Mouse (Mus musculus) layer of hippocampus, adult 11-12 months (tissue): ENCODE data around the gene Fpr-rs7.

Experiments used
- DNase-seq: peaks from one replicate; pipeline ENCODE4 v3.0.0; 2022; ENCODE audit warnings: low spot score

Fpr-rs7 gene

DNA sequence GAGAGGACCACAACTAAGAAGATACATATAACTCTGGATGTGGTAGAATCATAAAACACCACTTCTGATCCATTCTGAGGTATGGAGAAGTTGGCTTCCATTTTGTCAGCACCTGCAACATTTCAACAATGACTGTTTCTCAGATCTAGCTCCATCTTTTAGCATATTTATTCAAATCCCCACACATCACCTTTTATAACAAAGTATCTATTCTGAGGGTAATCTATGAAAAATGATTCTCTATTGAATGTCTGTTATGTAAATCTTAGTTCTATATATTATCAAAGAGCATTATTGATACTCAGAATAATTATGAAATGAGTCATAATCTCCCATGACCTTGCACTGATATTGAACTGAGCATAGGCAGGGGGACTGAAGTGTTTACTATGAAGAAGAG, at the start of gene Fpr-rs7:
Fpr-rs7 (minus strand) TSS at position 101 of the 400 bp plus-strand sequence.
- DNase-seq, result no peak

DNA sequence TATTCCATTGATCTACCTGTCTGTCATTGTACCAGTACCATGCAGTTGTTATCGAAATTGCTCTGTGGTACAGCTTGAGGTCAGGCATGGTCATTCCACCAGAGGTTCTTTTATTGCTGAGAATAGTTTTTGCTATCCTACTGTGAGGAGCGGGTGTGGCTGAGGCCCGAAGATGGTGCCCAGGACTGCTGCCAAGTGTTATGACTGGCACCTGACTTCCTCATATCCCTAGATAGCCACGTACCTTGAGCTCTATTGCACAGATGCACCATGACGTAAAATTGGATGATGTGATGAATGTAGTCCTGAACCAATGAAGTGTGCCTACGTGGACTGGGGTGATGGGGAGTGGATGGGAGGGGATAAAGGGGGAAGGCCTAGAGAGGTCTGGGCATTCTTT, 39.9 kb downstream of the Fpr-rs7 start:
- DNase-seq, result no peak

DNA sequence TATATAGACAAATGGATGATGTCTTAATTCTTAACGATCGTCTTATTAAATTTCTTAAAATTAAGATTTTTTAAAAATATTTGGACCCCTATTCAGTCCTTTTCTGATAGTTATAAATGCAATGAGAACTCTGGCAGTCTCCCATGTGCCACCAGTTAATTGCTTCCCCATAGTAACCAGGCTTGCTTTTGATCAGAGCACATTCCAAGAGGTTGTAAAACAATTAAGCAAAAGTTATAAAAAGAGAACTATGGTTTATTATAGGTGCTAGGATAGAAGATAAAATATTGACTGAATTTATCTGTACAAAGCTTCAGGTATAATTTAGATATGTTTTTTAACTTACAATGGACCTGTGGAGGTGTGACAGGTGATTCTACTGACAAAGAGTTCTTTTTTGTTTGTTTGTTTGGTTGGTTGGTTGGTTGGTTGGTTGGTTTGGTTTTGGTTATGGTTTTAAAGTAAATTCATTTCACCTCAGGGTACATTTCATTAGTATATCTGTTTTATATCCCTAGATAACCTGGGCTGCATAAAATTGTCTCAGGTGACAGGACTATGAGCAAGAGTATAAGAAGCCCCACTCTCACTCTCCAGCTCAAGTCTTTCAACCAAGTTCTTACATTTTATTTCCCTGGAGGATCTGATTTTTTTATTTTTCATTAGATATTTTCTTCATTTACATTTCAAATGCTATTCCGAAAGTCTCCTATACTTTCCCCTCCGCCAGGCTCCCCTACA, 42.2 kb downstream of the Fpr-rs7 start:
- no peak for DNase-seq
